Mouse (Mus musculus) hindbrain, embryonic 11.5 days (tissue): ENCODE measurements around the gene Jak2. TPM values are rescaled to one million over a fixed set of nuclear protein-coding genes. Genes with fewer than 3 reads are reported as not detected.

Experiments used
- ATAC-seq: fragments of 200-750 bp; cut with Nextera tagmentation; 2 replicates; pipeline ENCODE4 v1.8.0; 2017; ENCODE audit warnings: mild to moderate bottlenecking, moderate TSS enrichment, moderate library complexity; ENCODE audit not compliant: low FRiP score
- DNase-seq: peaks from one replicate; pipeline ENCODE4 v3.0.0-alpha.2; 2015; ENCODE audit warnings: low spot score
- H3K27ac ChIP-seq: fragments of 300-500 bp; sonication (generic); 2 replicates; pipeline ENCODE4 v1.5.1; 2014; ENCODE audit warnings: mild to moderate bottlenecking, low read depth, low read length
- H3K27me3 ChIP-seq: fragments of 300-500 bp; sonication (generic); 2 replicates; pipeline ENCODE4 v1.6.1; 2014; ENCODE audit warnings: mild to moderate bottlenecking, low read length, moderate library complexity, mixed read lengths; ENCODE audit not compliant: control insufficient read depth, insufficient read depth
- H3K36me3 ChIP-seq: fragments of 300-500 bp; sonication (generic); 2 replicates; pipeline ENCODE4 v1.6.1; 2014; ENCODE audit warnings: mild to moderate bottlenecking, low read length, moderate library complexity, mixed read lengths; ENCODE audit not compliant: control insufficient read depth, insufficient read depth
- H3K4me1 ChIP-seq: fragments of 300-500 bp; sonication (generic); replicated peaks from 2 replicates; pipeline ENCODE4 v1.6.1; 2014; ENCODE audit warnings: low read length, mixed read lengths; ENCODE audit not compliant: control insufficient read depth, insufficient read depth
- H3K4me2 ChIP-seq: fragments of 300-500 bp; sonication (generic); replicated peaks from 2 replicates; pipeline ENCODE4 v1.6.1; 2014; ENCODE audit warnings: mild to moderate bottlenecking, low read depth, low read length
- H3K4me3 ChIP-seq: fragments of 300-500 bp; sonication (generic); 2 replicates; pipeline ENCODE4 v1.5.1; 2014; ENCODE audit warnings: low read depth, low read length
- H3K9ac ChIP-seq: fragments of 300-500 bp; sonication (generic); 2 replicates; pipeline ENCODE4 v1.6.1; 2014; ENCODE audit warnings: low read depth, low read length
- H3K9me3 ChIP-seq: fragments of 300-500 bp; sonication (generic); 2 replicates; pipeline ENCODE4 v1.6.1; 2016; ENCODE audit warnings: low read length; ENCODE audit not compliant: control insufficient read depth
- WGBS: fragments of 180-500 bp; shearing (Covaris S2); extraction: QIAGEN DNeasy Blood & Tissue Kit; methylation state at CpG from one replicate; pipeline ENCODE4 v1.1.7; 2014; 5-methylcytosine and 5-hydroxymethylcytosine counted together
- polyA plus RNA-seq: library from polyadenylated mRNA; unstranded; fragments of >200 nt; fragmentation: Nextera tagmentation; extraction: Ambion mirVana; gene quantifications from 2 replicates; pipeline ENCODE4 v1.2.1, GENCODE M21; 2014

The Jak2 gene
- polyA plus RNA-seq, 1 experiment from 2014 or later: 12.4 TPM

- Histone ChIP-seq H3K27ac (no peak overlapping the region), H3K36me3 (no peaks in the 10 kb centered on the region), H3K4me2 (no peak overlapping the region), H3K9me3 (no peaks in the 10 kb centered on the region), H3K27me3 (no peaks in the 10 kb centered on the region), H3K9ac (no peak overlapping the region), H3K4me3 (no peak overlapping the region), H3K4me1 (no peaks in the 10 kb centered on the region)
- WGBS: 57% methylated on average over 5 of the region's 5 CpGs
- no peak for DNase-seq
- ATAC-seq: no peak
Observed at GRCm38 (mm10) chr19:29265538-29265937, 13.9 kb downstream of the Jak2 start.

GRCm38 (mm10) chr19:29267075-29267868 lies 15.6 kb downstream of the Jak2 start:
- no peak overlapping the region for H3K4me3 ChIP-seq
- DNase-seq (no peak), ATAC-seq (no peak)
- H3K36me3 ChIP-seq: no peaks in the 10 kb centered on the region
- H3K4me2 ChIP-seq: no peak overlapping the region
- no peak overlapping the region for H3K9ac ChIP-seq
- no peaks in the 10 kb centered on the region for H3K4me1 ChIP-seq
- no peaks in the 10 kb centered on the region for H3K9me3 ChIP-seq
- no peaks in the 10 kb centered on the region for H3K27me3 ChIP-seq
- H3K27ac ChIP-seq: no peak overlapping the region
- 87% methylated on average over 4 of the region's 4 CpGs for WGBS

- Histone ChIP-seq H3K4me3 (no peak overlapping the region), H3K9ac (no peak overlapping the region), H3K4me2 (no peak overlapping the region), H3K4me1 (no peaks in the 10 kb centered on the region), H3K27ac (no peak overlapping the region), H3K36me3 (no peaks in the 10 kb centered on the region), H3K27me3 (no peaks in the 10 kb centered on the region), H3K9me3 (no peaks in the 10 kb centered on the region)
- ATAC-seq (no peak), DNase-seq (no peak)
- WGBS: 92% methylated on average over 4 of the region's 4 CpGs
Observed at GRCm38 (mm10) chr19:29268788-29269321, 17.2 kb downstream of the Jak2 start.

GRCm38 (mm10) chr19:29270226-29270625 lies 18.6 kb downstream of the Jak2 start:
- DNase-seq: no peak
- Histone ChIP-seq H3K27ac (no peak overlapping the region), H3K4me2 (no peak overlapping the region), H3K4me3 (no peak overlapping the region), H3K36me3 (no peaks in the 10 kb centered on the region), H3K9me3 (no peaks in the 10 kb centered on the region), H3K4me1 (no peaks in the 10 kb centered on the region), H3K9ac (no peak overlapping the region), H3K27me3 (no peaks in the 10 kb centered on the region)
- no peak for ATAC-seq
- 61% methylated on average over 6 of the region's 6 CpGs for WGBS

GRCm38 (mm10) chr19:29271147-29271578 lies 19.5 kb downstream of the Jak2 start:
- DNase-seq: no peak
- WGBS: 88% methylated on average over 12 of the region's 12 CpGs
- H3K27ac ChIP-seq: no peak overlapping the region
- H3K4me2 ChIP-seq: no peak overlapping the region
- ATAC-seq: no peak
- H3K9ac ChIP-seq: no peak overlapping the region
- H3K27me3 ChIP-seq: no peaks in the 10 kb centered on the region
- no peak overlapping the region for H3K4me3 ChIP-seq
- H3K36me3 ChIP-seq: no peaks in the 10 kb centered on the region
- no peaks in the 10 kb centered on the region for H3K4me1 ChIP-seq
- no peaks in the 10 kb centered on the region for H3K9me3 ChIP-seq

GRCm38 (mm10) chr19:29272011-29272809 lies 20.6 kb downstream of the Jak2 start:
- H3K27ac ChIP-seq: no peak overlapping the region

GRCm38 (mm10) chr19:29276414-29276813 lies 24.8 kb downstream of the Jak2 start:
- ATAC-seq (no peak), DNase-seq (no peak)
- H3K9ac ChIP-seq: no peak overlapping the region
- WGBS: 91% methylated on average over 4 of the region's 4 CpGs
- no peak overlapping the region for H3K27ac ChIP-seq
- no peaks in the 10 kb centered on the region for H3K27me3 ChIP-seq
- H3K9me3 ChIP-seq: no peaks in the 10 kb centered on the region
- no peaks in the 10 kb centered on the region for H3K36me3 ChIP-seq
- H3K4me2 ChIP-seq: no peak overlapping the region
- H3K4me1 ChIP-seq: no peaks in the 10 kb centered on the region
- no peak overlapping the region for H3K4me3 ChIP-seq

More at GRCm38 (mm10) chr19:29272011-29272809, 20.6 kb downstream of the Jak2 start:
- Histone ChIP-seq H3K27me3 (no peaks in the 10 kb centered on the region), H3K4me2 (no peak overlapping the region), H3K9me3 (no peaks in the 10 kb centered on the region), H3K4me1 (no peaks in the 10 kb centered on the region), H3K4me3 (no peak overlapping the region), H3K9ac (no peak overlapping the region), H3K36me3 (no peaks in the 10 kb centered on the region)
- 90% methylated on average over 3 of the region's 3 CpGs for WGBS
- DNase-seq: no peak
- ATAC-seq: no peak

GRCm38 (mm10) chr19:29278944-29279587 lies 27.4 kb downstream of the Jak2 start:
- no peaks in the 10 kb centered on the region for H3K9me3 ChIP-seq
- no peaks in the 10 kb centered on the region for H3K4me1 ChIP-seq
- H3K4me2 ChIP-seq: no peak overlapping the region
- H3K27me3 ChIP-seq: no peaks in the 10 kb centered on the region
- H3K27ac ChIP-seq: no peak overlapping the region
- H3K9ac ChIP-seq: no peak overlapping the region
- no peak for DNase-seq
- H3K36me3 ChIP-seq: no peaks in the 10 kb centered on the region
- WGBS: 82% methylated on average over 6 of the region's 6 CpGs
- no peak overlapping the region for H3K4me3 ChIP-seq
- no peak for ATAC-seq
